In genomic region chr16:33583881-33584454, GRCm38 (mm10) we compare ENCODE assay signal across 7 mouse cellular contexts.
DNase-seq lines count a peak whose midpoint lies in the region; ATAC-seq and TF ChIP-seq lines count a peak whose summit lies in the region.

No protein-coding gene starts in this region.

- no peaks in the 10 kb centered on the region for H3K36me3 ChIP-seq in forebrain, embryonic 12.5 days (replicated peaks)
- H3K36me3 ChIP-seq in hindbrain, embryonic 12.5 days: no peaks in the 10 kb centered on the region
- H3K36me3 ChIP-seq in limb, embryonic 13.5 days: no peaks in the 10 kb centered on the region
- H3K36me3 ChIP-seq in midbrain, embryonic 12.5 days: no peaks in the 10 kb centered on the region

- H3K4me3 ChIP-seq in forebrain, embryonic 12.5 days (replicated peaks): no peak overlapping the region
- 0 out of 2 replicates have a peak overlapping the region, but pooled peaks have one; percentile 3 for H3K4me3 ChIP-seq in hindbrain, embryonic 12.5 days
- H3K4me3 ChIP-seq in limb, embryonic 13.5 days: peak overlapping the region; percentile 17
- H3K4me3 ChIP-seq in midbrain, embryonic 12.5 days: peak overlapping the region; percentile 4; the same call in 1 of the 2 replicates

- peak; percentile 53 for DNase-seq in brain, embryonic 14.5 days (ENCODE audit: low read depth)
- peak; percentile 43 for DNase-seq in thymus, postnatal 25 days
- no peak for DNase-seq in cerebellum, postnatal 10 days

- H3K4me1 ChIP-seq in forebrain, embryonic 12.5 days: peaks cover 45% of the 10 kb centered on the region
- peaks cover 36% of the 10 kb centered on the region for H3K4me1 ChIP-seq in hindbrain, embryonic 12.5 days
- H3K4me1 ChIP-seq in limb, embryonic 13.5 days: peaks cover 70% of the 10 kb centered on the region
- H3K4me1 ChIP-seq in midbrain, embryonic 12.5 days: peaks cover 52% of the 10 kb centered on the region

- H3K27ac ChIP-seq in forebrain, embryonic 12.5 days: peak overlapping the region; percentile 88
- peak overlapping the region; percentile 80 for H3K27ac ChIP-seq in hindbrain, embryonic 12.5 days
- H3K27ac ChIP-seq in limb, embryonic 13.5 days: peak overlapping the region; percentile 86
- H3K27ac ChIP-seq in midbrain, embryonic 12.5 days (replicated peaks): peak overlapping the region; percentile 90

- no peaks in the 10 kb centered on the region for H3K9me3 ChIP-seq in forebrain, embryonic 12.5 days
- H3K9me3 ChIP-seq in hindbrain, embryonic 12.5 days (replicated peaks): no peaks in the 10 kb centered on the region
- H3K9me3 ChIP-seq in limb, embryonic 13.5 days: no peaks in the 10 kb centered on the region
- H3K9me3 ChIP-seq in midbrain, embryonic 12.5 days: no peaks in the 10 kb centered on the region

- H3K27me3 ChIP-seq in forebrain, embryonic 12.5 days: no peaks in the 10 kb centered on the region
- no peaks in the 10 kb centered on the region for H3K27me3 ChIP-seq in hindbrain, embryonic 12.5 days
- no peaks in the 10 kb centered on the region for H3K27me3 ChIP-seq in limb, embryonic 13.5 days
- H3K27me3 ChIP-seq in midbrain, embryonic 12.5 days: no peaks in the 10 kb centered on the region

- peak overlapping the region; percentile 12; the same call in 1 of the 2 replicates for H3K9ac ChIP-seq in forebrain, embryonic 12.5 days
- H3K9ac ChIP-seq in hindbrain, embryonic 12.5 days: no peak overlapping the region
- H3K9ac ChIP-seq in limb, embryonic 13.5 days: peak overlapping the region; percentile 20; the same call in 1 of the 2 replicates
- H3K9ac ChIP-seq in midbrain, embryonic 12.5 days (replicated peaks): peak overlapping the region; percentile 41

- no peak for TF ChIP-seq CTCF in brain, embryonic 14.5 days (IDR thresholded peaks at IDR 0.05; ENCODE audit: borderline replicate concordance, extremely low read depth, insufficient read depth, insufficient read length)

- peak; percentile 15; the same call in 1 of the 2 replicates for ATAC-seq in forebrain, embryonic 12.5 days (ENCODE audit: low FRiP score)
- ATAC-seq in hindbrain, embryonic 12.5 days (ENCODE audit: low FRiP score): no peak
- ATAC-seq in limb, embryonic 13.5 days (ENCODE audit: low FRiP score, low read depth): no peak
- ATAC-seq in midbrain, embryonic 12.5 days (ENCODE audit: low FRiP score, low read depth): peak; percentile 32; the same call in 1 of the 2 replicates

- no peak for TF ChIP-seq POLR2A in brain, embryonic 14.5 days (IDR thresholded peaks at IDR 0.05; ENCODE audit: borderline replicate concordance, extremely low read depth, insufficient read depth, insufficient read length, poor library complexity, severe bottlenecking)

- WGBS in forebrain, embryonic 12.5 days: 28% methylated on average over 18 of the region's 19 CpGs
- WGBS in hindbrain, embryonic 12.5 days: 28% methylated on average over 19 of the region's 19 CpGs
- WGBS in limb, embryonic 13.5 days: 22% methylated on average over 19 of the region's 19 CpGs
- WGBS in midbrain, embryonic 12.5 days: 23% methylated on average over 19 of the region's 19 CpGs

- peak overlapping the region; percentile 35 for H3K4me2 ChIP-seq in forebrain, embryonic 12.5 days
- H3K4me2 ChIP-seq in hindbrain, embryonic 12.5 days (replicated peaks): peak overlapping the region; percentile 42
- peak overlapping the region; percentile 57 for H3K4me2 ChIP-seq in limb, embryonic 13.5 days (replicated peaks)
- H3K4me2 ChIP-seq in midbrain, embryonic 12.5 days (replicated peaks): peak overlapping the region; percentile 40

Comparison
In these comparisons a context has a peak if more than half of its experiments do, and no peak if none do; other contexts are left out.
1. DNase-seq: peak in brain, embryonic 14.5 days (single experiment) and thymus, postnatal 25 days (single experiment); none in cerebellum, postnatal 10 days (0 of 2).
2. ATAC-seq: peak in forebrain, embryonic 12.5 days (single experiment) and midbrain, embryonic 12.5 days (single experiment); none in hindbrain, embryonic 12.5 days (single experiment) and limb, embryonic 13.5 days (single experiment).
3. Peak in every context shown above with its lines, with median percentiles within 50 percentile points of each other: H3K27ac ChIP-seq and H3K4me2 ChIP-seq.